In the genomic region with DNA sequence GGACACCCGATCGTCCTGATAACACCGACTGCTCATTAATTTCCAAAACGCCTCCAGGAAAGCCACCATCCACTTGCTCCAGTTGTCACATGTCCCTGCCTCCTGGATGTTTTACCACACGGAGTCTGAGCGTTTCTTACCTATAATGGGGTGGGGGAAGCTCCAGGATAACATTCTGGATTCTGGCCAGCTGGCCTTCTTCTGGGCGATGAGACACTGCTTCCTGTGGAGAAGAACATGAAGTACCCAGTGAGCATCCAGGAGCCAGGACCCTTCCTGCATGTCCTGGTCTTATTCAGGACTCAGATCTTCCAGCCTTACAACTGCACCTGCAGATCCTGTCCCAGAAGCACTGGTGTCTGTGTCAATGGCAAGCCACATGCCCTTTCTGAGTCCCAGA, we compare ENCODE assay signal across 18 mouse cellular contexts.
DNase-seq lines count a peak whose midpoint lies in the region; ATAC-seq lines count a peak whose summit lies in the region.
"Had no signal": no experiment of that assay in that cellular context is flagged by ENCODE, and none has a peak within 500 bp of the region (broad histone marks: within the 10 kb centered on the region; RNA-seq: fewer than 3 reads in every experiment).

No protein-coding gene starts in this region.

- H3K9ac ChIP-seq in heart, embryonic 11.5 days (ENCODE audit: low read depth, low read length), result no peak overlapping the region
- H3K9ac ChIP-seq in kidney, embryonic 14.5 days (ENCODE audit: low read depth, low read length), result no peak overlapping the region
- no peak overlapping the region for H3K9ac ChIP-seq in midbrain, embryonic 11.5 days (ENCODE audit: low read length)
- H3K9ac ChIP-seq: hindbrain, embryonic 13.5 days; lung, embryonic 15.5 days had no signal

- no peaks in the 10 kb centered on the region for H3K27me3 ChIP-seq in heart, embryonic 11.5 days (ENCODE audit: control insufficient read depth, insufficient read depth, low read length)
- no peaks in the 10 kb centered on the region for H3K27me3 ChIP-seq in kidney, embryonic 14.5 days (ENCODE audit: control insufficient read depth, insufficient read depth, low read length)
- no peaks in the 10 kb centered on the region for H3K27me3 ChIP-seq in midbrain, embryonic 11.5 days (ENCODE audit: control insufficient read depth, insufficient read depth, low read length)
- H3K27me3 ChIP-seq in midbrain, embryonic 10.5 days (ENCODE audit: low read depth, poor library complexity, severe bottlenecking), result no peaks in the 10 kb centered on the region
- no peaks in the 10 kb centered on the region for H3K27me3 ChIP-seq in hindbrain, embryonic 10.5 days (ENCODE audit: insufficient read depth, poor library complexity, severe bottlenecking)
- H3K27me3 ChIP-seq: hindbrain, embryonic 13.5 days; lung, embryonic 15.5 days had no signal

- no peak for DNase-seq in heart, postnatal 4 days
- DNase-seq in kidney, postnatal 14 days, result peak; percentile 19
- peak; percentile 12 for DNase-seq in midbrain, embryonic 11.5 days (ENCODE audit: low spot score, missing footprints)
- DNase-seq in midbrain, embryonic 10.5 days (ENCODE audit: low spot score), result no peak
- DNase-seq in lung, postnatal 36 days, result peak; percentile 74
- DNase-seq in hindbrain, embryonic 10.5 days (ENCODE audit: low spot score), result no peak
- DNase-seq: cerebellum, adult 11-12 months; embryo, embryonic 11 days; right cerebral cortex, postnatal 25 days; thymus, adult 2 months had no signal

- H3K4me1 ChIP-seq in heart, embryonic 11.5 days (ENCODE audit: control insufficient read depth, insufficient read depth, low read length), result peaks cover 78% of the 10 kb centered on the region
- H3K4me1 ChIP-seq in kidney, embryonic 14.5 days (ENCODE audit: control insufficient read depth, insufficient read depth, low read length), result no peaks in the 10 kb centered on the region
- no peaks in the 10 kb centered on the region for H3K4me1 ChIP-seq in midbrain, embryonic 11.5 days (ENCODE audit: control insufficient read depth, insufficient read depth, low read length)
- no peaks in the 10 kb centered on the region for H3K4me1 ChIP-seq in midbrain, embryonic 10.5 days
- no peaks in the 10 kb centered on the region for H3K4me1 ChIP-seq in hindbrain, embryonic 10.5 days (replicated peaks)
- H3K4me1 ChIP-seq: hindbrain, embryonic 13.5 days; limb, embryonic 10.5 days had no signal

- peak overlapping the region; percentile 87 for H3K27ac ChIP-seq in heart, embryonic 11.5 days (ENCODE audit: low read depth, low read length)
- no peak overlapping the region for H3K27ac ChIP-seq in kidney, embryonic 14.5 days (ENCODE audit: low read depth, low read length)
- H3K27ac ChIP-seq in midbrain, embryonic 11.5 days (ENCODE audit: low read depth, low read length), result no peak overlapping the region
- H3K27ac ChIP-seq in midbrain, embryonic 10.5 days (replicated peaks), result no peak overlapping the region
- H3K27ac ChIP-seq in hindbrain, embryonic 10.5 days, result no peak overlapping the region
- H3K27ac ChIP-seq: hindbrain, embryonic 13.5 days; limb, embryonic 10.5 days; lung, embryonic 15.5 days had no signal

- ATAC-seq in heart, embryonic 11.5 days (replicated peaks; ENCODE audit: insufficient number of reproducible peaks, low FRiP score, low TSS enrichment), result no peak
- ATAC-seq in kidney, embryonic 14.5 days (ENCODE audit: low FRiP score, low TSS enrichment), result no peak
- ATAC-seq in midbrain, embryonic 11.5 days (ENCODE audit: low FRiP score), result no peak
- ATAC-seq: forebrain, embryonic 16.5 days; inflammation-experienced regulatory T-cells, adult 6 months had no signal

- whole genome bisulfite sequencing in heart, embryonic 11.5 days (ENCODE audit: insufficient replicate concordance), result 61% methylated on average over 7 of the region's 7 CpGs
- 80% methylated on average over 7 of the region's 7 CpGs for WGBS in kidney, embryonic 14.5 days
- 94% methylated on average over 7 of the region's 7 CpGs for WGBS in midbrain, embryonic 11.5 days
- WGBS in midbrain, embryonic 10.5 days, result 88% methylated on average over 7 of the region's 7 CpGs
- WGBS in hindbrain, embryonic 10.5 days, result 92% methylated on average over 7 of the region's 7 CpGs

- no peak overlapping the region for H3K4me3 ChIP-seq in heart, embryonic 11.5 days (ENCODE audit: low read depth, low read length)
- no peak overlapping the region for H3K4me3 ChIP-seq in kidney, embryonic 14.5 days (ENCODE audit: low read length)
- H3K4me3 ChIP-seq in midbrain, embryonic 11.5 days (ENCODE audit: low read depth, low read length), result no peak overlapping the region
- no peak overlapping the region for H3K4me3 ChIP-seq in midbrain, embryonic 10.5 days
- no peak overlapping the region for H3K4me3 ChIP-seq in hindbrain, embryonic 10.5 days
- H3K4me3 ChIP-seq: hindbrain, embryonic 13.5 days; limb, embryonic 10.5 days; lung, embryonic 15.5 days had no signal

- no peak overlapping the region for H3K4me2 ChIP-seq in heart, embryonic 11.5 days
- no peak overlapping the region for H3K4me2 ChIP-seq in kidney, embryonic 14.5 days (replicated peaks; ENCODE audit: low read depth, low read length)
- H3K4me2 ChIP-seq in midbrain, embryonic 11.5 days, result no peak overlapping the region
- H3K4me2 ChIP-seq: hindbrain, embryonic 13.5 days; liver, embryonic 11.5 days; lung, embryonic 15.5 days had no signal

- H3K9me3 ChIP-seq in heart, embryonic 11.5 days (replicated peaks; ENCODE audit: control insufficient read depth, low read length), result no peaks in the 10 kb centered on the region
- H3K9me3 ChIP-seq in kidney, embryonic 14.5 days (ENCODE audit: control insufficient read depth, low read length), result no peaks in the 10 kb centered on the region
- H3K9me3 ChIP-seq in midbrain, embryonic 11.5 days (ENCODE audit: control insufficient read depth, low read length), result no peaks in the 10 kb centered on the region
- no peaks in the 10 kb centered on the region for H3K9me3 ChIP-seq in midbrain, embryonic 10.5 days (replicated peaks)
- no peaks in the 10 kb centered on the region for H3K9me3 ChIP-seq in hindbrain, embryonic 10.5 days
- H3K9me3 ChIP-seq: hindbrain, embryonic 13.5 days; limb, embryonic 10.5 days; lung, embryonic 15.5 days had no signal

- H3K36me3 ChIP-seq in heart, embryonic 11.5 days (ENCODE audit: control insufficient read depth, insufficient read depth, low read length), result peaks cover 12% of the 10 kb centered on the region
- H3K36me3 ChIP-seq in kidney, embryonic 14.5 days (ENCODE audit: control insufficient read depth, insufficient read depth, low read length), result no peaks in the 10 kb centered on the region
- no peaks in the 10 kb centered on the region for H3K36me3 ChIP-seq in midbrain, embryonic 11.5 days (ENCODE audit: control insufficient read depth, insufficient read depth, low read length)
- H3K36me3 ChIP-seq in midbrain, embryonic 10.5 days, result no peaks in the 10 kb centered on the region
- 0 out of 2 replicates have a peak, but pooled peaks cover 4% of the 10 kb centered on the region for H3K36me3 ChIP-seq in hindbrain, embryonic 10.5 days
- H3K36me3 ChIP-seq: hindbrain, embryonic 13.5 days had no signal

Comparison
In these comparisons a context has a peak if more than half of its experiments do, and no peak if none do; other contexts are left out.
1. DNase-seq: peak in kidney, postnatal 14 days (single experiment), midbrain, embryonic 11.5 days (single experiment) and lung, postnatal 36 days (single experiment); none in heart, postnatal 4 days (single experiment), midbrain, embryonic 10.5 days (single experiment) and hindbrain, embryonic 10.5 days (single experiment).